Mouse (Mus musculus) stomach, postnatal 0 days (tissue): ENCODE measurements at regions not wholly inside any gene's neighbourhood (a gene's known extent, or its start where the extent isn't known, plus 50 kb on each side); places are given as distances from the start of the nearest gene placed in this dataset.

Experiments
- CTCF ChIP-seq: IDR thresholded peaks from 2 replicates; pipeline ENCODE4 v1.5.1; 2016; ENCODE audit warnings: antibody characterized with exemption, low read depth, mild to moderate bottlenecking, moderate library complexity
- EP300 ChIP-seq: optimal IDR thresholded peaks from 2 replicates; pipeline ENCODE3; 2016; ENCODE audit warnings: antibody characterized with exemption

DNA sequence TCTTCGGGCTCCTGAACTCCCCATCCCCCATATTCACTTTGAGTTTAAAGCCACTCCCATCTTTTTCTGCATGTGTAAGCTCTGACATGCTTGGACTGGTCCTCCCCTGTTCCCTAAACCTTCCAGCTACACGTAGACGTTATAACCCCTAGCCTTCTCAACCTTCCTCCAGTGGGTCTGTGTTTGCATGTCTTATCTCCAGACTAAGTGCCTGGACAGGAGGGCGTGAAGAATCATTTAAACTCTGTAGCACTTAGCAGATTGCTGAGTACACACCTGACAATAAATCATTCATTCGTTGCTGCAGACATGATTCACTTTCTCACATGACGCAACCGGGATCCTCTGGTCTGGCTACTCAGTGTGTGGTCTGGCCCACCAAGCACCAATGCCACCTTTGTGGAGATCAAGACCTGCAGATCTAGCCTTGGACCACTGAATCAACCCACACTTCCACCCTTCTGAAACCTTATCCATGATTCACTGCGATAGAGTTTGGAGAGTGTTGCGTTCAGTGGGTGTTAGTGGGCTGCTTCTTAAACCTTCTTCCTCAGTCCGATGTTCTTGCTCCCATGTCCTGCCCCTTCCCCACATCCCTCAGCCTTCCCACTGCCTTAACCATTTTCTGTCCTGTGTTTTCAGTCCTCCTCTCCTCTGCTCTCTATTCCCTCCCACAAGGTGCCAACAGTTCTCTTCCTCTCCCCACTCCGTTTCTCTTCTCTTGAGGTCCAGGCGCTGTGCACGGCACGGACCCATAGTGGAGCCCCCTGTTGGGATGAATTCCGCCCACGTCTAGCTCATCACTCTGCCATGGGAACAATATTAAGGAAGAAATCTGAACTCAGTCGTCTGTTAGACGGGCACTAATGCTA lies 541.3 kb upstream of the Gm19410 start:
- TF ChIP-seq CTCF (peak; percentile 5; the same call in 1 of the 2 replicates), EP300 (no peak)
